Mouse (Mus musculus) stomach, embryonic 14.5 days (tissue): Measurements from ENCODE around the gene Supt6. TPM values are rescaled to one million over a fixed set of nuclear protein-coding genes. Genes with fewer than 3 reads are reported as not detected.
"Not testable (repeated sequence)": the region's sequence is repeated elsewhere in the genome, so short reads cannot be mapped to it uniquely, and the experiment has no call there.

Experiments used
- ATAC-seq: fragments of 200-750 bp; cut with Nextera tagmentation; 2 replicates; pipeline ENCODE4 v1.8.0; 2017; ENCODE audit warnings: low read depth, moderate TSS enrichment; ENCODE audit not compliant: insufficient number of reproducible peaks, insufficient read depth, low FRiP score
- H3K27ac ChIP-seq: fragments of 300-500 bp; sonication (generic); 2 replicates; pipeline ENCODE4 v1.5.1; 2014; ENCODE audit warnings: mild to moderate bottlenecking, low read length, moderate library complexity, mixed read lengths
- H3K27me3 ChIP-seq: fragments of 300-500 bp; sonication (generic); 2 replicates; pipeline ENCODE4 v1.6.1; 2014; ENCODE audit warnings: low read length, control low read depth, mixed read lengths; ENCODE audit not compliant: control insufficient read depth, insufficient read depth
- H3K36me3 ChIP-seq: fragments of 300-500 bp; sonication (generic); 2 replicates; pipeline ENCODE4 v1.6.1; 2014; ENCODE audit warnings: mild to moderate bottlenecking, control low read depth, low read length, moderate library complexity, mixed read lengths; ENCODE audit not compliant: control insufficient read depth, insufficient read depth
- H3K4me1 ChIP-seq: fragments of 300-500 bp; sonication (generic); 2 replicates; pipeline ENCODE4 v1.6.1; 2014; ENCODE audit warnings: low read length, control low read depth, mixed read lengths; ENCODE audit not compliant: control insufficient read depth, insufficient read depth
- H3K4me2 ChIP-seq: fragments of 300-500 bp; sonication (generic); replicated peaks from 2 replicates; pipeline ENCODE4 v1.6.1; 2014; ENCODE audit warnings: low read depth, low read length, control low read depth
- H3K4me3 ChIP-seq: fragments of 300-500 bp; sonication (generic); 2 replicates; pipeline ENCODE4 v1.5.1; 2014; ENCODE audit warnings: low read depth, low read length, control low read depth
- H3K9ac ChIP-seq: fragments of 300-500 bp; sonication (generic); replicated peaks from 2 replicates; pipeline ENCODE4 v1.6.1; 2014; ENCODE audit warnings: low read depth, mild to moderate bottlenecking, control low read depth, low read length, moderate library complexity, mixed read lengths
- H3K9me3 ChIP-seq: fragments of 300-500 bp; sonication (generic); 2 replicates; pipeline ENCODE4 v1.6.1; 2016; ENCODE audit warnings: low read depth, low read length, control low read depth; ENCODE audit not compliant: control insufficient read depth
- WGBS: fragments of 180-500 bp; shearing (Covaris S2); extraction: QIAGEN DNeasy Blood & Tissue Kit; methylation state at CpG from one replicate; pipeline ENCODE4 v1.1.7; 2014; 5-methylcytosine and 5-hydroxymethylcytosine counted together
- polyA plus RNA-seq: library from polyadenylated mRNA; unstranded; fragments of >200 nt; fragmentation: Nextera tagmentation; extraction: Ambion mirVana; gene quantifications from 2 replicates; pipeline ENCODE4 v1.2.1, GENCODE M21; 2014

The Supt6 gene
- 25.3 and 26.2 TPM in 2 replicates for polyA plus RNA-seq

- Histone ChIP-seq H3K27ac (peak within 1 kb of the TSS; percentile 97), H3K4me3 (peak within 1 kb of the TSS; percentile 97), H3K27me3 (no peaks in the 10 kb centered on the region), H3K9me3 (no peaks in the 10 kb centered on the region), H3K4me1 (peaks cover 12% of the 10 kb centered on the region), H3K4me2 (peak within 1 kb of the TSS; percentile 72), H3K9ac (peak within 1 kb of the TSS; percentile 83), H3K36me3 (peaks cover 3% of the 10 kb centered on the region)
- under 1% methylated on average over 50 of the region's 50 CpGs for WGBS
- peak; percentile 89 for ATAC-seq
Observed at GRCm38 (mm10) chr11:78245627-78246317, at the start of gene Supt6, which contains the start of gene Sdf2. TSS of gene Supt6 (minus strand) at chr11:78245987. TSS of gene Sdf2 (plus strand) at chr11:78245746.

GRCm38 (mm10) chr11:78294585-78294984 lies 48.8 kb upstream of the Supt6 start:
- Histone ChIP-seq H3K9me3 (no peaks in the 10 kb centered on the region), H3K4me1 (no peaks in the 10 kb centered on the region), H3K4me3 (no peak overlapping the region), H3K27me3 (no peaks in the 10 kb centered on the region), H3K9ac (no peak overlapping the region), H3K27ac (no peak overlapping the region), H3K4me2 (no peak overlapping the region), H3K36me3 (peaks cover 16% of the 10 kb centered on the region)
- ATAC-seq, result no peak
- 93% methylated on average over 6 of the region's 6 CpGs for WGBS

GRCm38 (mm10) chr11:78290654-78291053 lies 44.9 kb upstream of the Supt6 start, which contains the start of gene BC030499:
TSS of gene BC030499 (plus strand) at chr11:78290841.
- no peaks in the 10 kb centered on the region for H3K9me3 ChIP-seq
- no peak within 1 kb of the TSS for H3K4me3 ChIP-seq
- H3K4me2 ChIP-seq, result no peak within 1 kb of the TSS
- WGBS, result 90% methylated on average over 4 of the region's 4 CpGs
- no peaks in the 10 kb centered on the region for H3K4me1 ChIP-seq
- no peak within 1 kb of the TSS for H3K27ac ChIP-seq
- H3K27me3 ChIP-seq, result no peaks in the 10 kb centered on the region
- H3K9ac ChIP-seq, result no peak within 1 kb of the TSS
- H3K36me3 ChIP-seq, result peaks cover 51% of the 10 kb centered on the region
- ATAC-seq, result no peak

- Histone ChIP-seq H3K9me3 (no peaks in the 10 kb centered on the region), H3K4me2 (no peak overlapping the region), H3K4me3 (no peak overlapping the region), H3K4me1 (no peaks in the 10 kb centered on the region), H3K27ac (no peak overlapping the region), H3K27me3 (no peaks in the 10 kb centered on the region), H3K36me3 (peaks cover 65% of the 10 kb centered on the region), H3K9ac (no peak overlapping the region)
- ATAC-seq, result no peak
- 89% methylated on average over 7 of the region's 7 CpGs for WGBS
Observed at GRCm38 (mm10) chr11:78289146-78289763, 43.5 kb upstream of the Supt6 start.

GRCm38 (mm10) chr11:78279586-78279985 lies 33.8 kb upstream of the Supt6 start:
- Histone ChIP-seq H3K27ac (no peak overlapping the region), H3K36me3 (peaks cover 87% of the 10 kb centered on the region), H3K9ac (no peak overlapping the region), H3K4me2 (no peak overlapping the region), H3K4me1 (no peaks in the 10 kb centered on the region), H3K4me3 (no peak overlapping the region), H3K27me3 (no peaks in the 10 kb centered on the region), H3K9me3 (no peaks in the 10 kb centered on the region)
- ATAC-seq, result no peak
- 90% methylated on average over 4 of the region's 4 CpGs for WGBS

- peaks cover 87% of the 10 kb centered on the region for H3K36me3 ChIP-seq
Observed at GRCm38 (mm10) chr11:78278853-78279252, 33.1 kb upstream of the Supt6 start.

GRCm38 (mm10) chr11:78276169-78276568 lies 30.4 kb upstream of the Supt6 start:
- not testable (repeated sequence) for H3K27me3 ChIP-seq, H3K9ac ChIP-seq, H3K4me1 ChIP-seq, ATAC-seq, H3K9me3 ChIP-seq, H3K27ac ChIP-seq, H3K4me2 ChIP-seq, H3K4me3 ChIP-seq
- peaks cover 92% of the 10 kb centered on the region for H3K36me3 ChIP-seq
- WGBS, result 88% methylated on average over 4 of the region's 4 CpGs

More at GRCm38 (mm10) chr11:78278853-78279252, 33.1 kb upstream of the Supt6 start:
- Histone ChIP-seq H3K4me2 (no peak overlapping the region), H3K9me3 (no peaks in the 10 kb centered on the region), H3K4me1 (no peaks in the 10 kb centered on the region), H3K9ac (no peak overlapping the region), H3K4me3 (no peak overlapping the region), H3K27ac (no peak overlapping the region), H3K27me3 (no peaks in the 10 kb centered on the region)
- 90% methylated on average over 7 of the region's 7 CpGs for WGBS
- no peak for ATAC-seq

GRCm38 (mm10) chr11:78275596-78275995 lies 29.8 kb upstream of the Supt6 start:
- ATAC-seq, result no peak
- no peaks in the 10 kb centered on the region for H3K27me3 ChIP-seq
- no peaks in the 10 kb centered on the region for H3K4me1 ChIP-seq
- H3K4me2 ChIP-seq, result no peak overlapping the region
- WGBS, result 97% methylated on average over 1 of the region's 1 CpGs
- H3K36me3 ChIP-seq, result peaks cover 89% of the 10 kb centered on the region
- H3K9me3 ChIP-seq, result no peaks in the 10 kb centered on the region
- no peak overlapping the region for H3K4me3 ChIP-seq
- no peak overlapping the region for H3K9ac ChIP-seq
- H3K27ac ChIP-seq, result no peak overlapping the region
